Mouse (Mus musculus) cerebellum, adult 9-11 months (tissue): ENCODE measurements around the gene Spag5.

Experiments used
- DNase-seq: peaks from one replicate; pipeline ENCODE4 v3.0.0; 2022

Gene Spag5

DNA sequence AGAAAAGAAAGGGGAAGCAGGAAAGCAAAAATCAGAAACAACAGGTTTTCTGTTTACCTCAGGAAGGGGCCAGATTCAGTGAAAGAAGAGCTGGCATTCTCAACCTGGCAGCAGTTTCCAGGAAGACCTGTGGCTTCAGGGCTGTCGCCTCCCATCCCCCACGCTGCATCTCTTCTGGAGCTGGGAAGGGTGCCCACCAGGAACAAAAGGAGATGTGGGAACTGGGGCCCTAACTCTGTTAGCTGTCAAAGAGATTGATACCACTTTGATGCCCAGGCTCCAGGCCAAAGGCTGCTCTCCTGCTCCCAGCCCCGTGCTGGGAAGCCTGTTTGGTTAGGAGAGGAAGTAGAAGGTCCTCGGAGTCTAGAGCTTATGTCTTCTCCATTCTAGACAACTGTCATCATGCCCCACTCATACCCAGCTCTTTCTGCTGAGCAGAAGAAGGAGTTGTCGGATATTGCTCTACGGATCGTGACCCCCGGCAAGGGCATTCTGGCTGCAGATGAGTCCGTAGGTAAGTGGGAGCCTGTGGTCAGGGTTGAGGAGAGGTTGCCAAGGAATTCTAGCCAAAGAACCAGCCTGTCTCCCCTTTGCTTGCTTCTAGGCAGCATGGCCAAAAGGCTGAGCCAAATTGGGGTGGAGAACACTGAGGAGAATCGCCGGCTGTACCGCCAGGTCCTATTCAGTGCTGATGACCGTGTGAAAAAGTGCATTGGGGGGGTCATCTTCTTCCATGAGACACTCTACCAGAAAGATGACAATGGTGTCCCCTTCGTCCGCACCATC, 22.9 kb downstream of the Spag5 start:
- DNase-seq, result peak; percentile 73

DNA sequence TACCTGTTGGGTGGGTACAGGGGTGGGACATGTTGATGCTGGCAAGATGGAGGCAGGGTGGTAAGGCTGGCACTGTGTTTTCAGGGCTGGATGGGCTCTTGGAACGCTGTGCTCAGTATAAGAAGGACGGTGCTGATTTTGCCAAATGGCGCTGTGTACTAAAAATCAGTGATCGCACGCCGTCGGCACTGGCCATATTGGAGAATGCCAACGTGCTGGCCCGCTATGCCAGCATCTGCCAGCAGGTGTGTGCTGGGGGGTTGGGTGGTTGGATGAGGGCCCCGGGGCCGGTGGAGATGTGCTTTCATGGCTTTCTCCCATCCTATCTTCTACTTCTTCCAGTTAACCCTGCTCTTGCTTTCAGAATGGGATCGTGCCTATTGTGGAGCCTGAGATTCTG, 23.6 kb downstream of the Spag5 start:
- peak; percentile 59 for DNase-seq

DNA sequence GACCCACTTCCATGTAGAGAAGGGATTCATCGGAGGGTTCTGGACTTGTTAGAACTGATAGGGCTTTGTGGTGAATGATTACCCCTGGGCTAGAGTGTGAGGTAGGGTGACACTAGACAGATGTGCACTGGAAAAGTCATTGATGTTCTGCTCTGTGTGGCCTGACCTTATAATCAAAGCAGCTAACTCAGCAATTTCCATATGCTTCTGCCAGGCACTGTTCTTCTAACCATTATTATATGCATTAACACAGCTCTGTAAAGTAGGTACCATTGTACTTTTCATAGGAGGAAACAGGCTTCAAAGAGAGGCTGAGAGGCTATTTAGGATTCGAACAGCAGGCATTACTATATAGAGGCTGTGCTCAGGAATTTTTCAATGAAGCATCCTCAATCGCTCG, 25.9 kb downstream of the Spag5 start:
- DNase-seq, result no peak

DNA sequence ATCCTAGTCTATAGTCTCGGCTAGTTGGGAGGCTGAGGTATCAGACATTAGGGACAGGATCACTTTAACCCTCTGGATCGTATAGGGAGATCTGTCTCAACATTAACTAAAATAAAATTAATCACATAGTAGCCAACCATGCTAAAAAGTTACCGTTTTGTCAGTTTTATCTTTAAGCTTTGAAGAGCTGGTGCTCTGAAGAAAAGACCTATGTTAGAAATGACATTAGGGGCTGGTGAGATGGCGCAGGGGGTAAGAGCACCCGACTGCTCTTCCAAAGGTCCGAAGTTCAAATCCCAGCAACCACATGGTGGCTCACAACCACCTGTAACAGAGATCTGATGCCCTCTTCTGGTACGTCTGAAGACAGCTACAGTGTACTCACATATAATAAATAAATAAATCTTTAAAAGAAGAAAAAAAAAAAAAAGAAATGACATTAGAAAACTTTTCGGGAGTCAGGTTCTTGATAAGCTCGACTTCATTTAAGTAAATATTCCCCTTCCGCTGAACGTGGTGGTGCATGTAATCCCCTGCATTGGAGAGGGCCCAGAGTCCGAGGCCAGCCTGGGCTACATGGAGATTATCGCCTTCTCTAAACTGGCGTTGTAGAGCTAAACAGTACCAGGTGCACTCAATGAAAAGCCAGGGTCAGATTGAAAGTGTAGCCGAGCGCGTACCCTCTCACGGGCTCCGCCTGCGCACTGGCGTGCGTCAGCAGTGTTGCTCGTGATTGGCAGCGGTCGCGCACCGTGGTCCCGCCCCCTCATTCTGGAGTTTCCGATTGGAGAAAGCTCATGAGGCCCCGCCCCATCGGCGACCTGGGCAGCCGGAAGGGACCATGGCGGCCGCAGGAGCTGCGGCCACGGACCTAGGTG, 26.5 kb downstream of the Spag5 start, which contains the start of gene Pigs:
Pigs (plus strand) TSS at position 782 of the 878 bp plus-strand sequence.
- DNase-seq, result peak; percentile 97

DNA sequence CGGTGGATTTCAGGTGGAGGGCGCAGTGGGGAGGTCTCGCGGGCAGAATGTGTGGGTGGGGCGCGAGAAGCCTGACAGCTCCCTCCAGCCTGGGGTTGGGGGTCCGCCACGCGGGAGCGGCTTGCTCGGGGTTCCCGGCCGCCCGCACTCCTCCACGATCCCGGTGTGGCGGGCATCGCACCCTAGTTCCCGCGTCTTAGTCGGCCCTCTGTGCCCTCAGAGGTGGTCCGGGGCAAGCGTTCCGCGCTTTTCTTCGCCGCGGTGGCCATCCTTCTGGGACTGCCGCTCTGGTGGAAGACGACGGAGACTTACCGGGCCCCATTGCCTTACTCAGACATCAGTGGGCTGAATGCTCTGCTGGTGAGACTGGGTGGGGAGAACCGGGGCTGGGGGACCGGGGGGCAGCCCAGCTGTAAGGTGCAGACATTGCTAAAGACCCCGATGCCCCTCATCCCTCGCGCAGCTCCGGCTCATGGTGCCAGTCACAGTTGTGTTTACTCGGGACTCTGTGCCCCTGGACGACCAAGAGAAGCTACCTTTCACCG, 27.3 kb downstream of the Spag5 start:
- no peak for DNase-seq

DNA sequence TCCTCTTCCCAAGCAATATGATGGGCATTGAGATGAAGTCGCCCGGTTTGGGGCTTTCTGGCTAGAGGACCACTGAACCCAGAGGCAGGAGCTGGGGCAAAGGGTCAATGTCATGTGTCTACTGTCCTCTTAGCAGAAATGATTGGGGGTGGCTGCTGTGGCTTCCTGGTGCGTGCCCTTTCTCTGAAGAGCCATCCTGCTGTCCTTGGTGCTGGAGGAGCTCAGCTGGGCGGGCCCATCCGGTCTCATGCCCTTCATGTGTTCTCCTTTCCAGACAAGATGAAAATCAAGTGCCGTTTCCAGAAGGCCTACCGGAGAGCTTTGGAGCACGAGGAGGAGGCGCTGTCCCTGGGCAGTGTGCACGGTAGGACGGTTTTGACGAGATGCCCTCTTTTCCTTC, 31.3 kb downstream of the Spag5 start:
- DNase-seq, result no peak

DNA sequence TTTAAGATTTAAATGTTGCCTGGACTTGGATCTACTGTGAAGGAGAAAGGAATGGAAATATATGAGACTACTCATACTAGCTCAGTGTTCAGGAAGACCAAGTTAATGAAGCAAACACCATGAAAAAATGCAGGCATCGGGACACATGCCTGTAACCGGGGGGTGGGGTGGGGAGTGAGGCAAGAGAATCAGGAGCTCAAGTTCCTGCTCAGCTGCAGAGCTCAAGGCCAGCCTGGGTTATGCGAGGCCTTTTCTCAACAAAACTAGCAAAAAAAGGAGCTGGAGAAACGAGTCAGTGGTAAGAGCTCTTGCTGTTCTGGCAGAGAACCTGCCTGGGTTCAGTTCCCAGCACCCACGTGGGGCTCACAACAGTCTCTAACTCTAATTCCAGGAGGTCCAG, 32.7 kb downstream of the Spag5 start:
- no peak for DNase-seq

DNA sequence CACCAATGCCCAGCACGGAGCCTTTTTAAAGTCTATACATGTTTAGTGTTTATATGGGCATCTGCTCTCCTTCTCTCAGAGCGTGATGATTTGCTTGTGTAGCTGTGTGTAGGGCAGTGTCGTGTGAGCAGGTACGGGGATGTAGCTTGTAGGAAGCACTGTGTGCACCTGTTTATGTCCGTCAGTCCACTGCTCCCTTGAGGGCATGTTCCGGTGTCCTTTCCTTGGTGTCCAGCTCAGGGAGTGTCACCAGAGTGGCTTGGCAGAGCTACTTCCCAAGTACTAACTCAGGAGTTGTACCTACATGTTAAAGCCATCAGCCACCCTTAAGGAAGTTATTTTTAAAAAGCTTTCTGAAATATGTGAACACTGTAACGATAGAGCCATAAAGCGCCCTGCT, 35.7 kb downstream of the Spag5 start:
- DNase-seq, result no peak

DNA sequence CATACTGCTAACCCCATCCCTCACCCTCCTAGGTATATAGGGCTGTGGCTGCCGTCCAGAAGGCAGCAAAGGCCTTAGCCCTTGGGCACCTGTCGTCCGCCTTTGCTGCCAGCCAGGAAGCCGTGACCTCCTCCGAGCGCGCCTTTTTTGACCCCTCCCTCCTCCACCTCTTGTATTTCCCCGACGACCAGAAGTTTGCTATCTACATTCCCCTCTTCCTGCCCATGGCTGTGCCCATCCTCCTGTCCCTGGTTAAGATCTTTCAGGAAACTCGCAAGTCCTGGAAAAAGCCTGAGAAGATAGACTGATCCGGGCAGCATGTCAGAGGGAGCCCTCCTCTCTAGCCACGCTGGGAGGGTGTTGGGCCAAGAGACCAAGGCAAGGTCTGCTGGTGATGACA, 40.4 kb downstream of the Spag5 start:
- DNase-seq, result no peak

DNA sequence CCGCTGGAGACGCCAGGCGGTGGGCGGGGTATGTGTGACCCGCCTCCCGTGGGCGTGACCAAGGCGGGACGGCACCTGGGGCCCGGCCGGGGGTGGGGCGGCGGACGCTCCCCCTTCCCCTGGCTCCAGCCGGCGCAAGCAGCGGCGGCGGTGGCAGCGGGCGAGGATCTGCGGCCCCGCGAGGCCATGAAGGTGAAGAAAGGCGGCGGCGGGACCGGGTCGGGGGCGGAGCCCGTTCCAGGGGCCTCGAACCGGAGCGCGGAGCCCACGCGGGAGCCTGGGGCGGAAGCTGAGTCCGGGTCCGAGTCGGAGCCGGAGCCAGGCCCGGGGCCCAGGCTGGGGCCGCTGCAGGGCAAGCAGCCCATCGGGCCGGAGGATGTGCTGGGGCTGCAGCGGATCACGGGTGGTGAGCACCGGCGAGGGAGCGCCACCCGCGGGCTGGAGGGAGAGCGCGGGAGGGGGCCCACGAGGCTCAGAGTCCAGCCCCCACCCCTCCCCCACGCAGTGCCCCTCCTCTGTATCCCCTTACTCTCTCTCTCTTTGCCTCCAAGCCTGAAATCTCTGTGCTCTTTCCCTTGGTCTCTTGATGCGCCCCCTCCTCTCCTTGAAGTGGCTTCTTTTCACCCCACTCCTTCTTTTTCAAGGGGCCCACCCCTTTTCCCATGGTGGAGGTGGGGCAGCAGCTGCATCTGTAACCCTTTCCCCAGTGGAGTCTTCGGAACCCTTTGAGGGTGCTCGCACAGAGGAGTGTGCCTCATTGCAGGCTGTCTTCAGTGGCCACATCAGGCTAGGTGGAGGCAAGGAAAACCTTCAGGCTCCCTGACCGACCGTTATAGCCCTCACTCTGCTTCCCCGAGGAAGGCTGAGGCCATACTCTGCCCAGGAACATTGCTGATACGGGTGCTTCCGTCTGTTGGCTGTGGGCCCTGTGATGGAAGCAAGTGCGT, 42.3 kb downstream of the Spag5 start, which contains the start of gene Unc119:
Unc119 (plus strand) TSS at position 102 of the 947 bp plus-strand sequence.
- peak; percentile 78 for DNase-seq

DNA sequence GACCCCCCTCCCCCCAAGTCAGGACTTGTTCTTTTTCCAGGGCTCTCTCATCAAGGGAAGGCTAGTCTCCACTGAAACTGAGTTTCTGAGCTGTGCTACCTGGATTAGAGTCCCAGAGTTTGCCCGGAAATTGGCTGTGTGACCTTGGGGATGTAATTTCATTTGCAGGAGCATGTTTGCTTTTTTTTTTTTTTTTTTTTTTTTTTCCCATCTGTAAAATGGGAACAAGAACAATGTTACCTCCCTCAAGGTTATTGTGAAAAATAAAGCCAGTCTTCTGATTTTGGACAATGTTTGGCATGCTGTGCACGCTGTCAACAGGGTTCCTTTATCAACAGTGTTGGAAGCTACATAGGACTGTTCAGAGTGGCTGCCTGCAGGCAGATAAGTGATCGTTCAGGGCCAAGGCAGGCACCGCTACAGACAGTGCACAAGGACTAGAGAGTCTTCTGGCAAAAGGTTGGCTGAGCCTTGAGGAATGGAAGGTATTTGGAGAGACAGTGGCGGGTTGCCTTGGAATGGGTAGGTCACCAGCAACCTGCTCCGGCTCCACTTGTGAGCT, 43.1 kb downstream of the Spag5 start:
- DNase-seq, result peak; percentile 28

DNA sequence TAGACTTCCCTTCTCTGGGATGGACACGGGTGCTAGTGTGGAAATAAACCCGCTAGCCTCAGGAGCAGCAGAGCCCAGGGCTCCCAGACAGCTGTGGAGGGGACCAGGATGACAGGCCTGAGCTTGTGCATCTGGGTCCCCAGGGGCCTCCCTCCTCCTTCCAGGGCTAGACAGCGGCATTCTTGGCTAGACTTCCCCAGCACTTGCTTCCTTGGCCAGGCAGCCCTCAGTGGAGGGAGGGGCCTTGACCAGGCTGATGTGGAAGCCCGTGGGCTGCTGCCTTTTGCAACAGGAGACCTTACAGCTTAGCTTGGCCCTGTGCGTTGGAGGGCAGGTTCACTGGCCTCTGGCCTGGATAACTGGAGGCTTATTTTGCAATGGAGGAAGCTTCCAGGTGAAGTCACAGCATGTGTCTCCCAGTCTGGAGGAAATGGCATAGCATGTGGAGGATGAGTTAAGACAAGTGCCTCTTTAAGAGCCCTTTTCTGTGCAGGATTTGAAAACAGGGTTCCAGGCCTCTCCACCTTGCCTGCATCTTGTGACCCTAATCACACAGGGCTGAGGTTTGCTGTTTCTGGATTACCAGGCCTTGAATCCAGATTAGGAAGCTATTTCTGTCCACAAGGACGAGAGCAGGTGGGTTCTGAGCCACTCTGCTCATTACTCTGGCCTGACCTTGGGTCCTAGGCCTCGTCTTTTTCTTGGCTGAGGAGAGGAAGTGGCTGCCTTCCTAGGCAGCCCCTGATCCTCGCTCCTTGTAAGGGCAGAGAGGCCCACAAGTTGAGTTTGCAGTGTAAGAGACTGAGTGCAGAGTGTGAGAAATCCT, 43.8 kb downstream of the Spag5 start:
- DNase-seq, result peak; percentile 34

DNA sequence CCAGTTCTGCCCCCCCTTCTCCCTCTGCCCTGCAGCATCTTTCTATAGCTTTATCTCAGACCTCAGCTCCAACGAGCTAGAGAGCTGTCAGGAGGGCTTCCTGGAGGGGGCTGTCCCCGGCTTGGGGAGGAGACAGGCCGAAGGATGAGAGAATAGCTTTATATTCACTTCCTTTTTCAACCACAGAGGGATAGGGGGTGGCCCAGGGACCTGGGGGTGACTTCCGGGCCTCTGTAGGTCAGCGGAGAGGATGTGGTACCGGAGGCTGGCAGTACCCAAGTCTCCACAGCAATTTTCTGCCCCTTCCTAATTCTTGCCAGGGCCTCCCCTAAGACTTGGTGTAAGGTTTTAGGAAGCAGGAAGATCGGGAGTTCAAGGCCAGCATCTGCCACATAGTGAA, 44.5 kb downstream of the Spag5 start:
- no peak for DNase-seq

DNA sequence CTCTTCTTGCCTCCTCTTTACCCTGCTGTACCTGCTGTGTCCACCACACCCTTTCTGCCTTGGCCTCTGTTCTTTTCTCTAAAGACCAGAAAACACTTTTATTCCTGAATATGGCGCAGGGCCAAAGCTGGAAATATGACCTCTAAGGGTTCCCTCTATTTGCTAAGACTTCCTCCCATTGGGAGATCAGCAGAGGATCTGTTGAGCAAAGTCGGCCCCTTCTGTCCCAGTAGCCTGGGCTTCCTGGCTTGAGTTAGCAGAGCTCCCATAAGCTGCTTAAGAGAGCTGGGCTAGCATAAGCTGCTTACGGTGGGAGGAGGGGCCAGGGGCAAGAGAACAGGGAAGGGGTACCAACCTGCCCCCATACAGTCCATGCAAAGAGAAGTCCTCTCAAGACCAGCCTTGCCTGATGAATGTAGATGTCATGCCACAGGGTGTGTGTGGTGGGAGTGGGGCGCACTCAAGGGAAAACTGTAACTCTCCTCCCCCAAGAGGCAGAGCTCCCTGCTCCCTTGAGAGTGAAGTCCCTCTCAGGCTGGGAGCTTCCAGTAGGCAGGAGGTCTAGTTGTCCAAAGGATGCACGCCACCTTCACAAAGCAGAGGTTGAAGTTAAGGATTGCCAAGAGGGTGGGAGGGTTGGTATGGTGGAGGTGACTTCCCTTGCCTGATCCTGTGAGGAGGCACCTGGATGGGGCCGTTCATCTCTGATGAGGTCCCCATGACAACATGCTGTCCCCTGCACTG, 45.2 kb downstream of the Spag5 start:
- no peak for DNase-seq

DNA sequence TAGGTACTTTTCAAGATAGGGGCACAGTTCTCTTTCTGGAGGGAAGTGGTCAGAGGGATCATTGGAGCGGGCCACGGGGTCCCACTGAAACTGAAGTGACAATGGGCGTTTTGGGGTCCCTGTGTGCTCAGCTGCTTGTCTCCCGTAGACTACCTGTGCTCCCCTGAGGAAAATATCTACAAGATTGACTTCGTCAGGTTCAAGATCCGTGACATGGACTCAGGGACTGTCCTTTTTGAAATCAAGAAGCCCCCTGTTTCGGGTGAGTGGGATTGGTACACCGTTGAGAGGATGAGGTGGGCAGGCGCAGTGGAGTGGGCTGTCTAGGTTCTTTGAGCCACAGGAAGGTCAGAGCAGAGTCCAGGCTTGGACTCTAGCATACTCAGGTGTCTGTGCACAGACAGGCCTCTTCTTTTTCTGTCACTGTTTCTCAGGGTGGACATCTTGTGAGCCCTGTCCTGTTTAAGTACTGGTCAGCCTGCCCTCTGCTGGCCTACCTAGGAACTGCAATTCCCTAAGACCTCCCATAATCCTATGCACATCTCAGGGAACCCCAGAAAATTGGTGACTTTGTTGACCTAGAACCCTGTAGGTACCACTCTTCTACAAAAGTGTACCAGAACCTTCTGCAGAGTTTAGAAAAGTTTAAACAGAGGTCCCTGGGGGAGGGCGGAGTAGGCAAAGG, 45.9 kb downstream of the Spag5 start:
- peak; percentile 76 for DNase-seq

DNA sequence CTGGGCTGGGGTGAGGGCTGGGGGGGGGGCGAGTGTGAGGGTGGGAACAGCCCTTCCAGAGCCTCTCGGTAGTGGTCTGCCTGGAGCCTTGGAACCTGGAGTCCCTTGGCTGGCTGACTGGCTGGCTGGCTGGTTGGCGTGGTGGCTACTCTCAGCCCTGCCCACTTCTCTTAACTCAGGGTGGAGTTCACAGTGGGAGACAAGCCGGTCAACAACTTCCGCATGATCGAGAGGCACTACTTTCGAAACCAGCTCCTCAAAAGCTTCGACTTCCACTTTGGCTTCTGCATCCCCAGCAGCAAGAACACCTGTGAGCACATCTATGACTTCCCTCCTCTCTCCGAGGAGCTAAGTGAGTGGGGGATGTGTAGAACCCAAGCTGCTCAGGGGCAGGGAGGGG, 46.6 kb downstream of the Spag5 start:
- DNase-seq, result peak; percentile 25

DNA sequence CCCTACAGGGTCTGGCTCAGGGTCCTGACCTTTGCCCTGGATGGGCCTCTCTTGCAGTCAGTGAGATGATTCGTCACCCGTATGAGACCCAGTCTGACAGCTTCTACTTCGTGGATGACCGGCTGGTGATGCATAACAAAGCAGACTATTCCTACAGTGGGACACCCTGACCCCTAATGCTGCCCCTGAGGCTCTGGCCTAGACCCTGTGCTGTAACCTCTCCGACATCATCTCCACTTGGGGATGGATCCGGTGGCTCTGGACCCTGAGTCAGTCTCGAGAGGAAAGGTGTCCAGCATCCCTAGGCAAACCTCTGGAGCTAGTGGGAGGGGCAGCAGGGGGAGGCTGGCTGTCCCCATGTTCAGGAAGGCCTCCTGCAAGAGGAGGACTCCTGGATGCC, 47.1 kb downstream of the Spag5 start:
- DNase-seq, result no peak

DNA sequence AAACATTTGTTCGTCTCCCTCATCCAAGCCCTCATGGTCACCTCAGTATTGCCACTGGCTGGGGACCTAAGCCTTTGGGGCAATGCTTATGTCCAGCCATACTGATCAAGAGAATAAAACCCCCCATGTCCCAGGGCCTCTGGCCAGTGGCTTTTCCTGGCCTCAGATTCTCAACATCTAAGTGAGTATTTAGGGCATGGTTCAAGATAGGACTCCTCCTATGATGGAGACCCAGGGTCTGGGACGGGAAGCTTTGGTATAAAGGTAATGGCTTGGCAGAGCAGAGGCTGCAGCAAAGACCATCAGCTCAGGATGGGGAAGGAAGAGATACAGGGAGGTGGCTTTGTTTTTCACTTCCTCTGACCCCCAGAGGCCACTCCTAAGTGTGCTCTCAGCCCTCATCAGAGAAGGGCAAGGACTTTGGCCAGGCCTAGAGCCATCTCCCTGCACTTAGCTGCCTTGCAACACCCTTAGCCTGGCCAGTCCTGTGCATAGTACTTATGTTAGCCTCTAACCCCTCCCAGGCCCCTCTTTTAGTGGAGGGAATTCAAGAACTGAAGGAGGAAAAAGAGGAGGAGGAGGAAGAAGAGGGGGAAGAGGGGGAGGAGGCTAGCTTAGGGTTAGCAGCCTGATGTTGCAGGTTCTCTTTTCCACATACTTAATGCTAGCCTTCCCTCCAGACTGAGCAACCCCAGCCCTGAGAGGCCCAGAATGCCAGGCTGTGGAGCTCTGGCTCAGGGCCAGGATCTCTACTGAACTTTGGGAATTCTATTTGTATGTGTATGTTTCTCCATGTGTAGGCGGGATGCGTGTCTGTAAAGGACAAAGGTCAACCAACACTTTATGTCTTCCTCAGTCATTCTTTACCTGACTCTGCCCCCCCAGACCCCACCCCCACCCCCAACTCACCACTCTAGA, 48.4 kb downstream of the Spag5 start:
- DNase-seq, result no peak

DNA sequence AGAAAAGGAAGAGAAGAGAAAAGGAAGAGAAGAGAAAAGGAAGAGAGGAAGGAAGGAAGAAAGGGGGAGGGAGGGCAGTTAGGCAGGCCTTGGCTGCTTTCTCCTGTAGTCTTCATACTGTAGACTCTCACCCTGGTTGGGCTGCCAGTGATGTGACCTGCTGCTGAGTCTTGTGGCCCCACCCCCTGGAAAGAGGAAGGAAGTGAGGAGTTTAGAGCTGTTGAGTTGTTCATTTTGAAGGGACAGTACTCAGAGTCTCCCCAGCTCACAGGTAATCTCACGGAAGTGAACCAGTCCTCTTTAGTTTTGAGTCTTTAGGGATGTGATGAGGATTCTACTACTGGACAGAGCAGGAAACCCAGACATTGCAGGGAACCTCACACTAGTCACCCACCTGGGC, 51.8 kb downstream of the Spag5 start:
- no peak for DNase-seq
